Mouse (Mus musculus) left cerebral cortex, adult 18-20 months (tissue): ENCODE data around the gene Klk7. TPM values are rescaled to one million over a fixed set of nuclear protein-coding genes. Genes with fewer than 3 reads are reported as not detected.

Experiments
- DNase-seq, 2 experiments: peaks; one replicate each; pipeline ENCODE4 v3.0.0; 2021 to 2022; ENCODE audit warnings: low spot score in 2 of 2, mixed read lengths in 1 of 2
- total RNA-seq, 2 experiments: library from RNA; stranded (reverse); gene quantifications; 2 replicates each; pipeline ENCODE4 v1.2.3; 2021

Gene Klk7
- total RNA-seq, 2 experiments from 2014 or later = not detected

- DNase-seq = no peak
These were observed 14.7 kb upstream of the Klk7 start for GRCm38 (mm10) chr7:43796355-43796754.

DNA sequence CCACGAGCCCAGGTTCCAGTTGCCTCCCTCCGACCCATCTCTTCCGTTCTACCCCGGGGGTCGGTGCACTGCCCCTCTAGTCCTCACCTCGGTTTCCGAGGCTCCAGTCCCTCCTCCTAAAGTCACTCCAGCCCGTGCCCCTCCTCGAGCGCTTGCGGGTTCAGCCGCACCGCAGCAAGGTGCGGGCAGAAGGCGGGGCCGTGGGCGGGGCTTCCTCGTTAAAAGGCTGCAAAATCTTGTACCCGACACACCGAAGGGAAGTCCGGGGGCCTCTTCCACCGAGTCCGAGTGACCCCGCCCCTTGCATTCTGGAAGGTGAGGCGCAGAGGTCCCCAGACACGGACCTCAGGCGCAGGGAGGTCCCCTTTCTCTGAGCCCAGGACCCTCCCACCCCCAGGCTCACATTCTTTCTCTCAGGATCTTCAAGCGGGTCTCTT lies 13.7 kb upstream of the Klk7 start, which contains the start of gene Klk8:
Klk8 (plus strand) TSS at position 245 of the 437 bp plus-strand sequence.
- no peak for DNase-seq

DNA sequence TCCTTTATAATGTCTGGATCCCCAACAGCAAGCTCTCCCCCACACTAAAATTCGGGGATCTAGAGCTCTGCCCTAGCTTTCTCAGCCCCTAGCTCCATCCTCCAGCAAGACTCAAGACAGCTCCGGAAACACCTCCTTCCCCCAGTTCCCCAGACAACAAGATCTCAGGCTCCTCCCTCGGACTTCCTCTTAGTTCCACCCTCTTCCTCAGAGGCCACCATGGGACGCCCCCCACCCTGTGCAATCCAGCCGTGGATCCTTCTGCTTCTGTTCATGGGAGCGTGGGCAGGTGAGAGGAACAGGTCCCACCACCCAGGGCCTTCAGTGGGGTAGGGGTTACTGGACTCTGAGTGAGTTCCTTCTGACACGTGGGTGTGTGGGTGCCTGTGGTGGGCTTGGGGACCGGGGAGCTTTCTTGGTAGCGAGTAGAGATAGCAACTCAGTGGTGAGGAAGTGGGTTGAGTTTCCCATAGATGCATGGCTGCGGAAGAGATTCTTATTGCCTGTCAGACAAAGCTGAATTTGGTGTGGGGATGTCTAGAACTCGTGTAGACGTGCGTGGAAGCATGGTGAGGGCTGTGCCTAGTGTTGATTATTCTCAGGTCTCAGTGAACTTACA lies 13.1 kb upstream of the Klk7 start:
- no peak for DNase-seq

- no peak for DNase-seq
These were observed 11.2 kb upstream of the Klk7 start for GRCm38 (mm10) chr7:43799876-43800275.

DNA sequence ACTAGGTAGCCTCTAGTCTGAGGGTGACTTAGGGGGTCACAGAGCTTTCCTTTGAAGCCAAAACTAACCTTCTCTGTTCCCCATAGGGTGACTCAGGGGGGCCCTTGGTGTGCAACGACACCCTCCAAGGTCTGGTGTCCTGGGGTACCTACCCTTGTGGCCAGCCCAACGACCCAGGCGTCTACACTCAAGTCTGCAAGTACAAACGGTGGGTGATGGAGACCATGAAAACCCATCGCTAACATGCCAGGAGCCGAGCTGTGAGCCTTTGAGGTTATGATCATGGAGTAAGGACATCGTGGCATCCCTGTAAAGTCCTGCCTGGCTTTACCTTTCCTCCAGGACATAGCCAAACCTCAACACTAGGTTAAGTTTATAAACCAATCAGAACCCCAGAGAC lies 4.1 kb downstream of the Klk7 start:
- DNase-seq = no peak

DNA sequence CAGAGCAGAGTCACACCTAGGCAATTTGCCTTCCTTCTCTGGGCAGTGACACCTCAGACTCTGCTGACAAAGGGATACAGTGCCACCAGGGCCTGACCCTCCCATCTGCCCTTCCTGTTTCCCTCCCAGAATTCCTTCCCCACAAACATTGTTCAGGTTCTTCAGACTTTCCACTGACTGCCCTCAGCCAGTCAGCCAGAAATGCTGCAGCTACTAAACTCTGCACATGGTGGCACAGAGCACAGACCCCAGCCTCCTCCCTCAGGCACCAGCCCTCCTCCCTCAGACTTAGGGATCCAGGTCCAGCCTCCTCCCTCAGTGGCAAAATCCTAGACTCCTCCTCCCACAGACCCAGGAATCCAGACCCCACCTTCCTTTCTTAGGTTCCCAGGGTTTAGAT lies 5.7 kb downstream of the Klk7 start:
- no peak for DNase-seq

DNA sequence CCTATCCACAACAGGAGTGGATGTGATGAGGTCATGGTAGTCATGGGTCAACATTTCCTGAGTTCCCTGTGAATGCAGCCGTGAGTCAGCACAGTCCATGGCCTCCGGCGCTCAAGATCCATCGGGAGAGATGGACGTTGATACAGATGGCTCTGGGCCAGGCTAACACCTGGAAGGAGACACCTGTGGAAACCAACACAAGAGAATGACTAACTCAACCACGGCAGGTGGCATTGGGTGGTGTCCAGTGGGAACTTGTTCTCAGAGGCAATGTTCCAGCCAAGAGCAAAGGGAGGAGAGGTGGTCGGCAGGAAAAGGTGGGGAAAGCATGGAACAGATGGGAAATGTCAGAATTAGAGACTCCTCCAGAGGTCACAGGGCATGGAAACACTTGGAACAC lies 10.5 kb downstream of the Klk7 start:
- DNase-seq = no peak

DNA sequence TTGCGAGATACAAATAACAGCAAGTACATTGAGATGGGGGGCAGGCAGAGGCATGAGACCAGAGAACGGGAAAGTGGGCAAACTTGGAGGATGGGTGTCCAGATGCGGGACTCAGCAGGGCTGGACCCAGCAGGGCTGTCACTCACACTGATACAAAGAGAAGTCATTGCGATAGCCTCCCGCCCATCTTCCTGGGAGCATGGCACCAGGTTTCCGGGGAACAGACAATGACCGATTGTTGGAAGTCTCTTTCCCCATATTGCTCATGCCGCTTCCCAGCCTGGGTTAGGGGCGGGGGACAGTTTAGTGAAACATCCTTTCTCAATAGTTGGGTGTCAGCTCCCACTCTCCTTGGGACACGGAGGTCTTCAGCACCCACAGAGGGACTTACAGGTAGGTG lies 13.1 kb downstream of the Klk7 start, which contains the start of gene Klk6:
Klk6 (plus strand) TSS at position 301 of the 400 bp plus-strand sequence.
- no peak for DNase-seq

DNA sequence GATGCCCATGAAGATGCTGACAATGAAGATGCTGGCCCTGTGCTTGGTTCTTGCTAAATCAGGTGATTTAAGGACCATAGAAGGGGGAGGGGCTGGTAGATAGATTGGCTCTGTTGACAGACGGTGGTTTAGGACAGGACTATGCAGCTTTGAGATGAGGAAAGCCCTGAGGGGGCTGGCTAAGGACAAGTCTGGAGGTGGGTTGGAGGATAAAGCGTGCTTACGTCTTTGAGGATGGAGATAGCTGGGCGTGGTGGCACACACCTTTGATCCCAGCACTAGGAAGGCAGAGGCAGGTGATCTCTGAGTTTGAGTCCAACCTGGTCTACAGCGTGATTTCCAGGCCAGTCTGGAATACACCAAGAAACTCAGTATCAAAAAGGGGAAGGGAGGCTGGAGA lies 15.0 kb downstream of the Klk7 start:
- no peak for DNase-seq

DNA sequence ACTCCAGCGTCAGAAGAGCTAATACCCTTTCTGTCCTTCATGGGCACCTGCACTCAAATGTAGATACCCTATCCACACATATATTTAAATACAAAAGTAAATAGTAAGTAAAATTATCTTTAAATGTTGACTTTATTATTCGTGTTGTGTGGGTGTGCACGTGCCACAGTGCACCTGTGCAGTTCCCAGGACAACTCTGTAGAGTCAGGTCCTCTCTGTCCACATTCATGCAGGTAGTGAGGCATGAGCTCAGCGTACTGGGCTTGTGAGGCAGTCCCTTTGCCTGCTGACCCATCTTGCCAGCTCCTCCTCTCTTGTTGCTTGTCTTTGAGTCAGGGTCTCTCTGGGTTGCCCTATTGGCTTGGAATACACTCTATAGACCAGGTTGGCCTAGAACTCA lies 16.6 kb downstream of the Klk7 start:
- no peak for DNase-seq

DNA sequence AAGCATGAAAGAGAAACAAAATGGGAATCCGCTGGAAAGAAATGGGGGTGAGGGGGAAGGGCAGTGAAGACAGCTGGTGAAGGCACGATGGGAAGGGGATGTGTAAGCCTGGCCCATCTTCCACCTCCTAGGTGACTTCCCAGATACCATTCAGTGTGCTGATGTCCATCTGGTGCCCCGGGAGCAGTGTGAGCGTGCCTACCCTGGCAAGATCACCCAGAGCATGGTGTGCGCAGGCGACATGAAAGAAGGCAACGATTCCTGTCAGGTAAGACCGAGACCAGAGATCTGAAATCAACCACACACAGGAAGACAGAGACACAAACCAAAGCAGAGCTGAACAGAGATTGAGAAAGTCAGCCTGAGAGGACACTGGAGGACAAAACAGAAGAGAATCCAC lies 17.9 kb downstream of the Klk7 start:
- no peak for DNase-seq

DNA sequence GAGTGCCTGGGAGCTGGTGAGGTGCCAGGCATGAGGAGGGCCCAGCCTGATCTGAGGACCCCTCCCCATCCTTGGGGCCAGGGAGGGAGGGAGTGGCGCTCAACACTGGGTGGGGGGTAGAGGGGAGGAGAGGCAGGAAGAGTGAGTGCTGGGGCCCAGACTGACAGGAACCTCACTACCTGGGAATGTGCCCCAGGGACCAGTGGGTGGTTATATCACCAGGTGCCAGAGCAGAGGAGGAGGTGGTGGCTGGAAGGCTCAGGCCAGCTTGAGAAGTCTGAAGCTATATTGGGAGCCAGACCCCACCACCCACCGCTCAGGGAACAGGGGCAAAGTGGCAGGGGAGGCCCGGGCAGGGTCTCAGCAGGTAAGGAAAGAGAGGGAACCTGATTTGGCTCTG lies 30.6 kb downstream of the Klk7 start, which contains the start of gene Klk5:
Klk5 (plus strand) TSS at position 271 of the 400 bp plus-strand sequence.
- DNase-seq = no peak

DNA sequence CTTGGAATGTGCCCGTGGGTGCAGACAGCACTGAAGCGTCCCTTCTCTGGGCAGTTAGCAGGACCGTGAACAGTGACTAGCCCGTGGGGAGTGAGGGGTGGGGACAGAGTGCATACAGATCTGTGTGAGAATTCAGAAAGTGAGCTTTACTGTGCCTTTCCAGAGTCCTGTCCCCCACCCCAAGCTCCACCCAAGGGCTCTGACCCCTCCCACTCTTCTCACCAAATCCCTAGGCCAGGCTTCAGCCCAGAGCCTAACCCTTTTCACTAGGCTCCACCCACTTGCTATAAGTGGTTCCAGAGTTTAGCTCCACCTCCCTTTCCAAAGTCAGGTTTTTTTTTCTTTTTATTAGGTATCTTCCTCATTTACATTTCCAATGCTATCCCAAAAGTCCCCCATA lies 32.7 kb downstream of the Klk7 start:
- DNase-seq = no peak

GRCm38 (mm10) chr7:43851616-43852015 lies 40.5 kb downstream of the Klk7 start:
- no peak for DNase-seq

- DNase-seq = no peak
These were observed 43.7 kb downstream of the Klk7 start for GRCm38 (mm10) chr7:43854642-43855380.

DNA sequence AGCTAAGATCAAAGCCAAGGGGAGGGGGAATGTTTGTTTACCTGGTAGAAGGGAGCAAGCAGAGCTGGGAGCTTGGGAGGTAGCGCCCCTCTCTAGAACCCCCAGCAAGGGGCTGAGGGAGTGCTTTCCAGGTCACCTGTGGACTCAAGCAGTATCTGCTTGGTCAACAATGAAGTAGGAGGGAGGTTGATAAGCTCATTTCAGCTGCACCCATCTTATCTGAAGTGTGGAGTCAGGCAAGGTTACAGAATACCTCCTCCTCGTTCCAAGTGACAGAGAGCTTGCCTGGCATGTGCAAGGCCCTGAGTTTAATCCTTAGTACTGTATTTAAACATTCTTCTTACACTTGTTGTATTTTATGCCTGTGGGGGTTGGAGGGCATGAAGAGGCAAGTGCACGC lies 44.6 kb downstream of the Klk7 start:
- no peak for DNase-seq

GRCm38 (mm10) chr7:43856307-43856706 lies 45.2 kb downstream of the Klk7 start:
- no peak for DNase-seq

GRCm38 (mm10) chr7:43857501-43857900 lies 46.4 kb downstream of the Klk7 start:
- DNase-seq = no peak

GRCm38 (mm10) chr7:43860411-43860810 lies 49.3 kb downstream of the Klk7 start:
- DNase-seq = no peak
